In genomic region chr12:80811646-80812509, GRCm38 (mm10) we compare ENCODE assay signal across 11 mouse cellular contexts. TPM values are rescaled to one million over a fixed set of nuclear protein-coding genes. Genes with fewer than 3 reads are reported as not detected.
A peak's percentile ranks its signal among the peaks of the same experiment; 100 is the strongest.
DNase-seq lines count a peak whose midpoint lies in the region; ATAC-seq and TF ChIP-seq lines count a peak whose summit lies in the region.
"Had no signal": no experiment of that assay in that cellular context is flagged by ENCODE, and none has a peak within 500 bp of the region (broad histone marks: within the 10 kb centered on the region; RNA-seq: fewer than 3 reads in every experiment).

No protein-coding gene starts in this region.

- 27% methylated on average over 6 of the region's 6 CpGs for WGBS in lung, embryonic 14.5 days
- WGBS in lung, adult 2 months: 19% methylated on average over 6 of the region's 6 CpGs
- 39% methylated on average over 6 of the region's 6 CpGs for WGBS in hindbrain, embryonic 13.5 days
- 47% methylated on average over 6 of the region's 6 CpGs for WGBS in midbrain, postnatal 0 days
- WGBS in limb, embryonic 10.5 days: 54% methylated on average over 6 of the region's 6 CpGs

- H3K27me3 ChIP-seq in lung, embryonic 14.5 days (ENCODE audit: insufficient read depth, low read length): no peaks in the 10 kb centered on the region
- no peaks in the 10 kb centered on the region for H3K27me3 ChIP-seq in hindbrain, embryonic 13.5 days
- H3K27me3 ChIP-seq in midbrain, postnatal 0 days (ENCODE audit: insufficient read depth, low read length): no peaks in the 10 kb centered on the region
- no peaks in the 10 kb centered on the region for H3K27me3 ChIP-seq in limb, embryonic 10.5 days (ENCODE audit: low read depth, poor library complexity, severe bottlenecking)
- H3K27me3 ChIP-seq: embryonic facial prominence, embryonic 15.5 days had no signal

- no peaks in the 10 kb centered on the region for H3K9me3 ChIP-seq in lung, embryonic 14.5 days (ENCODE audit: low read depth, low read length)
- H3K9me3 ChIP-seq in hindbrain, embryonic 13.5 days: no peaks in the 10 kb centered on the region
- H3K9me3 ChIP-seq in midbrain, postnatal 0 days (ENCODE audit: low read length): no peaks in the 10 kb centered on the region
- H3K9me3 ChIP-seq in limb, embryonic 10.5 days (replicated peaks): no peaks in the 10 kb centered on the region
- H3K9me3 ChIP-seq: embryonic facial prominence, embryonic 15.5 days had no signal

- H3K4me1 ChIP-seq in lung, embryonic 14.5 days (ENCODE audit: insufficient read depth): peaks cover 27% of the 10 kb centered on the region
- peaks cover 62% of the 10 kb centered on the region for H3K4me1 ChIP-seq in lung, adult 2 months (ENCODE audit: control insufficient read depth, insufficient read depth, low read length)
- H3K4me1 ChIP-seq in hindbrain, embryonic 13.5 days (replicated peaks): peaks cover 48% of the 10 kb centered on the region
- no peaks in the 10 kb centered on the region; the same call in none of the 2 replicates for H3K4me1 ChIP-seq in midbrain, postnatal 0 days (ENCODE audit: insufficient read depth, low read length)
- H3K4me1 ChIP-seq in limb, embryonic 10.5 days: peaks cover 34% of the 10 kb centered on the region

- DNase-seq in lung, embryonic 14.5 days: no peak
- DNase-seq in lung, adult 2 months: no peak
- DNase-seq in midbrain, postnatal 0 days (ENCODE audit: low spot score): no peak
- DNase-seq in layer of hippocampus, postnatal 36 days: no peak
- no peak for DNase-seq in limb, embryonic 10.5 days (ENCODE audit: low spot score)
- no peak for DNase-seq in layer of hippocampus, postnatal 10 days (ENCODE audit: low spot score in 2 of 2)
- DNase-seq: thymus, postnatal 36 days had no signal

- no peak overlapping the region for H3K4me2 ChIP-seq in lung, embryonic 14.5 days
- H3K4me2 ChIP-seq in hindbrain, embryonic 13.5 days: no peak overlapping the region
- no peak overlapping the region for H3K4me2 ChIP-seq in midbrain, postnatal 0 days (ENCODE audit: low read depth, low read length, poor library complexity, severe bottlenecking)
- H3K4me2 ChIP-seq: embryonic facial prominence, embryonic 15.5 days had no signal

- no peak overlapping the region for H3K9ac ChIP-seq in lung, embryonic 14.5 days
- H3K9ac ChIP-seq in hindbrain, embryonic 13.5 days: no peak overlapping the region
- H3K9ac ChIP-seq in midbrain, postnatal 0 days (replicated peaks; ENCODE audit: low read length, poor library complexity, severe bottlenecking): no peak overlapping the region
- H3K9ac ChIP-seq: embryonic facial prominence, embryonic 15.5 days had no signal

- TF ChIP-seq CTCF in lung, embryonic 14.5 days (IDR thresholded peaks at IDR 0.05; ENCODE audit: low read depth): no peak
- no peak for TF ChIP-seq CTCF in lung, adult 2 months (IDR thresholded peaks at IDR 0.05; ENCODE audit: insufficient read depth, low read length)
- TF ChIP-seq CTCF in midbrain, postnatal 0 days (IDR thresholded peaks at IDR 0.05): no peak

- 0 out of 2 replicates have a peak, but pooled peaks have one; percentile 14 for ATAC-seq in lung, embryonic 14.5 days (ENCODE audit: insufficient read depth)
- ATAC-seq in common myeloid progenitor, adult 5-6 weeks (replicated peaks; ENCODE audit: low read depth, poor library complexity, severe bottlenecking): peak; percentile 21; the same call in 1 of the 2 replicates
- no peak for ATAC-seq in hindbrain, embryonic 13.5 days (ENCODE audit: low FRiP score)
- no peak for ATAC-seq in midbrain, postnatal 0 days (ENCODE audit: low FRiP score)

- no peaks in the 10 kb centered on the region for H3K36me3 ChIP-seq in lung, embryonic 14.5 days (ENCODE audit: insufficient read depth)
- no peaks in the 10 kb centered on the region for H3K36me3 ChIP-seq in hindbrain, embryonic 13.5 days
- H3K36me3 ChIP-seq in midbrain, postnatal 0 days (ENCODE audit: insufficient read depth, low read length): no peaks in the 10 kb centered on the region
- H3K36me3 ChIP-seq in limb, embryonic 10.5 days: no peaks in the 10 kb centered on the region
- H3K36me3 ChIP-seq: embryonic facial prominence, embryonic 15.5 days had no signal

- no peak overlapping the region for H3K27ac ChIP-seq in lung, embryonic 14.5 days (ENCODE audit: low read depth)
- peak overlapping the region; percentile 44 for H3K27ac ChIP-seq in hindbrain, embryonic 13.5 days
- H3K27ac ChIP-seq in midbrain, postnatal 0 days (ENCODE audit: low read depth, low read length): 0 out of 2 replicates have a peak overlapping the region, but pooled peaks have one; percentile 32
- no peak overlapping the region for H3K27ac ChIP-seq in limb, embryonic 10.5 days
- H3K27ac ChIP-seq: embryonic facial prominence, embryonic 15.5 days had no signal

- H3K4me3 ChIP-seq in lung, embryonic 14.5 days (ENCODE audit: low read depth, low read length): no peak overlapping the region
- no peak overlapping the region for H3K4me3 ChIP-seq in lung, adult 2 months (replicated peaks; ENCODE audit: extremely low read depth, low read depth, low read length)
- no peak overlapping the region for H3K4me3 ChIP-seq in hindbrain, embryonic 13.5 days
- no peak overlapping the region for H3K4me3 ChIP-seq in midbrain, postnatal 0 days (ENCODE audit: low read depth, low read length)
- no peak overlapping the region for H3K4me3 ChIP-seq in limb, embryonic 10.5 days
- H3K4me3 ChIP-seq: embryonic facial prominence, embryonic 15.5 days had no signal

- TF ChIP-seq POLR2A in lung, adult 2 months (IDR thresholded peaks at IDR 0.05; ENCODE audit: borderline replicate concordance, extremely low read depth, low read depth, low read length): no peak

RNA-seq across cellular contexts. Expression of gene Susd6, which starts 21.6 kb away (rescaled TPM):
- polyA plus RNA-seq in lung, embryonic 14.5 days (2014; fragmentation: Nextera tagmentation; extraction: Ambion mirVana): 20.5 and 21.2 TPM in 2 replicates
- polyA plus RNA-seq in lung, adult 2 months (2012; rRNA removed): 83.3 and 102 TPM in 2 replicates
- 18.4 and 22.4 TPM in 2 replicates for total RNA-seq in common myeloid progenitor, adult 5-6 weeks (2017)
- 11.4 and 12.8 TPM in 2 replicates for polyA plus RNA-seq in hindbrain, embryonic 13.5 days (2015; fragmentation: Nextera tagmentation; extraction: Ambion mirVana)
- 17.3 and 22.5 TPM in 2 replicates for total RNA-seq in midbrain, postnatal 0 days (2014; rRNA removed)
- polyA plus RNA-seq in midbrain, postnatal 0 days (2015; fragmentation: Nextera tagmentation; extraction: Ambion mirVana): 6.4 and 7.4 TPM in 2 replicates
- 10 to 100 TPM; 66.7 to 70.2 TPM for total RNA-seq in layer of hippocampus, postnatal 36 days (2021)
- 10.0 and 12.0 TPM in 2 replicates for polyA plus RNA-seq in limb, embryonic 10.5 days (2016; fragmentation: Nextera tagmentation; extraction: Ambion mirVana)
- total RNA-seq in layer of hippocampus, postnatal 10 days (2021): 10 to 100 TPM; 36.3 to 36.5 TPM

RNA-seq across cellular contexts. Expression of gene Ccdc177, which starts 51.4 kb away (rescaled TPM):
- 0.04 and 0.11 TPM in 2 replicates for polyA plus RNA-seq in lung, embryonic 14.5 days (2014; fragmentation: Nextera tagmentation; extraction: Ambion mirVana)
- not detected in 2 replicates for polyA plus RNA-seq in lung, adult 2 months (2012; rRNA removed)
- total RNA-seq in common myeloid progenitor, adult 5-6 weeks (2017): 0.14 and 0.29 TPM in 2 replicates
- 3.8 and 4.0 TPM in 2 replicates for polyA plus RNA-seq in hindbrain, embryonic 13.5 days (2015; fragmentation: Nextera tagmentation; extraction: Ambion mirVana)
- total RNA-seq in midbrain, postnatal 0 days (2014; rRNA removed): 22.4 and 25.5 TPM in 2 replicates
- polyA plus RNA-seq in midbrain, postnatal 0 days (2015; fragmentation: Nextera tagmentation; extraction: Ambion mirVana): 2.1 and 2.4 TPM in 2 replicates
- total RNA-seq in layer of hippocampus, postnatal 36 days (2021): 10 to 100 TPM; 16.5 to 18.6 TPM
- 0.04 and 0.06 TPM in 2 replicates for polyA plus RNA-seq in limb, embryonic 10.5 days (2016; fragmentation: Nextera tagmentation; extraction: Ambion mirVana)
- total RNA-seq in layer of hippocampus, postnatal 10 days (2021): 10 to 100 TPM; 18.1 to 19.0 TPM
- total RNA-seq: neutrophil, adult 5-6 weeks had no signal

Comparison
In these comparisons a context has a peak if more than half of its experiments do, and no peak if none do; other contexts are left out.
1. ATAC-seq: peak in lung, embryonic 14.5 days (single experiment) and common myeloid progenitor, adult 5-6 weeks (single experiment); none in hindbrain, embryonic 13.5 days (single experiment) and midbrain, postnatal 0 days (single experiment).
2. H3K27ac ChIP-seq: peak in hindbrain, embryonic 13.5 days (single experiment) and midbrain, postnatal 0 days (single experiment); none in lung, embryonic 14.5 days (single experiment) and limb, embryonic 10.5 days (single experiment).